Mouse (Mus musculus): ENCODE results near the gene Igfbp6. TPM values are rescaled to one million over a fixed set of nuclear protein-coding genes. Genes with fewer than 3 reads are reported as not detected.

The Igfbp6 gene
- polyA plus RNA-seq, 1 experiment from 2014 or later = 0.17 TPM

GRCm38 (mm10) chr15:102198841-102199240, 54.7 kb downstream of the Igfbp6 start:
- H3K4me3 ChIP-seq = no peak overlapping the region
- WGBS = 84% methylated on average over 4 of the region's 4 CpGs
- H3K36me3 ChIP-seq (replicated peaks) = peaks cover 7% of the 10 kb centered on the region; the same call in 1 of the 2 replicates
- no peaks in the 10 kb centered on the region for H3K27me3 ChIP-seq (ENCODE audit: poor library complexity, severe bottlenecking)
- no peak for DNase-seq (ENCODE audit: extremely low spot score, low spot score)
- H3K27ac ChIP-seq = no peak overlapping the region
- H3K4me1 ChIP-seq = peaks cover 11% of the 10 kb centered on the region
- H3K9me3 ChIP-seq = no peaks in the 10 kb centered on the region

Other genes with a start within 250 kb of the Igfbp6 start
- not detected in 2 replicates for gene Krt4, start 219.6 kb upstream of the Igfbp6 start, polyA plus RNA-seq (2016; fragmentation: Nextera tagmentation; extraction: Ambion mirVana)
- 0.09 and 0.12 TPM in 2 replicates for gene Krt79, start 204.0 kb upstream of the Igfbp6 start, polyA plus RNA-seq (2016; fragmentation: Nextera tagmentation; extraction: Ambion mirVana)
- gene Krt78, start 190.1 kb upstream of the Igfbp6 start, polyA plus RNA-seq (2016; fragmentation: Nextera tagmentation; extraction: Ambion mirVana) = not detected in 2 replicates
- 32.6 and 35.6 TPM in 2 replicates for gene Krt8, start 139.9 kb upstream of the Igfbp6 start, polyA plus RNA-seq (2016; fragmentation: Nextera tagmentation; extraction: Ambion mirVana)
- gene Krt18, start 116.2 kb upstream of the Igfbp6 start, polyA plus RNA-seq (2016; fragmentation: Nextera tagmentation; extraction: Ambion mirVana) = 34.4 and 37.1 TPM in 2 replicates
- gene Eif4b, start 70.6 kb upstream of the Igfbp6 start, polyA plus RNA-seq (2016; fragmentation: Nextera tagmentation; extraction: Ambion mirVana) = 140 and 143 TPM in 2 replicates
- 11.1 and 13.1 TPM in 2 replicates for gene Tns2, start 43.9 kb upstream of the Igfbp6 start, polyA plus RNA-seq (2016; fragmentation: Nextera tagmentation; extraction: Ambion mirVana)
- gene Spryd3, start 8.1 kb upstream of the Igfbp6 start, polyA plus RNA-seq (2016; fragmentation: Nextera tagmentation; extraction: Ambion mirVana) = 10.8 and 12.7 TPM in 2 replicates
- 0.09 TPM in 1 of 2 replicates, not detected in the other for gene Soat2, start 6.2 kb downstream of the Igfbp6 start, polyA plus RNA-seq (2016; fragmentation: Nextera tagmentation; extraction: Ambion mirVana)
- 71.7 and 72.7 TPM in 2 replicates for gene Zfp740, start 58.9 kb downstream of the Igfbp6 start, polyA plus RNA-seq (2016; fragmentation: Nextera tagmentation; extraction: Ambion mirVana)
- gene Csad, start 60.4 kb downstream of the Igfbp6 start, polyA plus RNA-seq (2016; fragmentation: Nextera tagmentation; extraction: Ambion mirVana) = 36.0 and 39.9 TPM in 2 replicates
- 0.42 and 0.55 TPM in 2 replicates for gene Itgb7, start 87.6 kb downstream of the Igfbp6 start, polyA plus RNA-seq (2016; fragmentation: Nextera tagmentation; extraction: Ambion mirVana)
- gene Rarg, start 113.2 kb downstream of the Igfbp6 start, polyA plus RNA-seq (2016; fragmentation: Nextera tagmentation; extraction: Ambion mirVana) = 27.5 and 31.3 TPM in 2 replicates
- gene Gm9918, start 126.2 kb downstream of the Igfbp6 start, polyA plus RNA-seq (2016; fragmentation: Nextera tagmentation; extraction: Ambion mirVana) = 0.48 and 0.76 TPM in 2 replicates
- 64.2 and 66.8 TPM in 2 replicates for gene Mfsd5, start 135.1 kb downstream of the Igfbp6 start, polyA plus RNA-seq (2016; fragmentation: Nextera tagmentation; extraction: Ambion mirVana)
- 55.6 and 59.9 TPM in 2 replicates for gene Espl1, start 151.9 kb downstream of the Igfbp6 start, polyA plus RNA-seq (2016; fragmentation: Nextera tagmentation; extraction: Ambion mirVana)
- gene Pfdn5, start 181.8 kb downstream of the Igfbp6 start, polyA plus RNA-seq (2016; fragmentation: Nextera tagmentation; extraction: Ambion mirVana) = 311 and 331 TPM in 2 replicates
- 127 and 128 TPM in 2 replicates for gene Myg1, start 187.3 kb downstream of the Igfbp6 start, polyA plus RNA-seq (2016; fragmentation: Nextera tagmentation; extraction: Ambion mirVana)
- gene Aaas, start 206.4 kb downstream of the Igfbp6 start, polyA plus RNA-seq (2016; fragmentation: Nextera tagmentation; extraction: Ambion mirVana) = 141 and 144 TPM in 2 replicates
- 0.25 and 0.42 TPM in 2 replicates for gene Sp7, start 222.8 kb downstream of the Igfbp6 start, polyA plus RNA-seq (2016; fragmentation: Nextera tagmentation; extraction: Ambion mirVana)